Mouse (Mus musculus) embryonic fibroblast, embryonic 13.5 days (primary cell): ENCODE data around the gene Tada1. TPM values are rescaled to one million over a fixed set of nuclear protein-coding genes. Genes with fewer than 3 reads are reported as not detected.

Source experiments
- H3K27ac ChIP-seq: 2 replicates; pipeline ENCODE4 v1.5.1; 2012; ENCODE audit warnings: low read length, control low read depth, inconsistent platforms; ENCODE audit not compliant: insufficient read depth
- H3K4me1 ChIP-seq: 2 replicates; pipeline ENCODE4 v1.6.1; 2011; ENCODE audit warnings: low read length; ENCODE audit not compliant: control insufficient read depth, insufficient read depth
- H3K4me3 ChIP-seq: 2 replicates; pipeline ENCODE4 v1.5.1; 2011; ENCODE audit warnings: mild to moderate bottlenecking, control low read depth, low read length; ENCODE audit not compliant: insufficient read depth
- CTCF ChIP-seq: IDR thresholded peaks from 2 replicates; pipeline ENCODE4 v1.5.1; 2011; ENCODE audit warnings: mild to moderate bottlenecking, control low read depth, low read length, moderate library complexity, borderline replicate concordance; ENCODE audit not compliant: insufficient read depth
- POLR2A ChIP-seq: IDR thresholded peaks from 2 replicates; pipeline ENCODE4 v1.6.1; 2011; ENCODE audit warnings: low read depth, mild to moderate bottlenecking, control low read depth, low read length, moderate library complexity
- polyA plus RNA-seq: library from polyadenylated mRNA; stranded (reverse); fragments of >200 nt; gene quantifications from 2 replicates; pipeline ENCODE4 v1.2.4, GENCODE M21; 2011; ENCODE audit warnings: low read depth; ENCODE audit not compliant: missing spikeins, insufficient read length

The Tada1 gene
- polyA plus RNA-seq, 1 experiment = 28.1 TPM

DNA sequence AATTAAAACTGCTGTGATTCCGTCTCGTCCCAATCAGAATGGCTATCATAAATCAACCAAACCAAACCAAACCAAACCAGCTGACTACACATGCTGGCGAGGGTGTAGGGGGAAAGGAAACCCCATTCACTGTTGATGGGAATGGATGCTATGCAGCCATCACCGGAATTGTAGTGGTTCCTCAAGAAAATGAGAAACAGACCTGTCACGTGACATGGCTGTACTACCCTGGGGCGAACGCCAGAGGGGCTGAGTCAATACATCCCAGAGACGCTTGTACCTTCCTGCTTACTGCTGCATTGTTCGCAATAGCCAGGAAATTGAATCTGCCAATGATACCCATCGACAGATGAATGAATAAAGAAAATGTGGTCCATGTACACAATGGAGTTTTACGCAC is 29.1 kb upstream of the Tada1 start:
- TF ChIP-seq POLR2A (no peak), CTCF (no peak)
- Histone ChIP-seq H3K27ac (no peak overlapping the region), H3K4me3 (no peak overlapping the region), H3K4me1 (0 out of 2 replicates have a peak, but pooled peaks cover 3% of the 10 kb centered on the region)

DNA sequence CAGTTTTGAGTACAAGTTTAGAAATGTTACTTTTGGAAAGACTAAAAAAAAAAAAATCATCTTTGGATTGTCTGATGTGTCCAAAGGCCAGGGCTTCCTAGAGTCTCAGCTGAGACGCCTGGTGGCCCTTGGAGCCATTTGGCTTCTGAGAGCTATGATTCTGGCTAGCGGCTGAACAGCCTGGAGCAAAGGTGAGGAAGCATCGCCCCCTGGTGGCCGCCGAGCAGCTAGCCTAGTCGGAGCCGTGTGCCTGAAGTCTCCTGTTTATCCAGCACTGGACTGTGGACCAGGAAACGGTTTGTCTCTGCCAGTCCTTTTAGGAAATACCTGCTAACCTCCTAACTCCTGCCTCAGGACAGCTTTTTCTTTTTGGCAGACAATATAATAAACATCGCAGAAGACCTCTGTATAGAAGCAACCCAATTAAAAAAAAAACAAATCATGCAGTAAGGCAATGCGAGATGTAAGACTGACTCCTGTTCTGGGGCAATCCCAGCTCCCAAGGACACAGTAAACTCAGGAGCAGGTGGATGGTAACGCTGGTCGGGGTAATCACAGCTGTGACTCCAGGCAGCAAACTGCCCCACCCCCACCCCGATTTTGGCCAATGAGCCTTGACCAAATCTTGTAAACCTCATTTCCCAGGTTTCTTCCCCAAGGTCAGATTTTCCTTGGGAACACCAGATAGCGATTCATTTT is 18.6 kb upstream of the Tada1 start:
- Histone ChIP-seq H3K4me1 (no peaks in the 10 kb centered on the region), H3K27ac (no peak overlapping the region), H3K4me3 (no peak overlapping the region)
- TF ChIP-seq POLR2A (no peak), CTCF (peak; percentile 96)

DNA sequence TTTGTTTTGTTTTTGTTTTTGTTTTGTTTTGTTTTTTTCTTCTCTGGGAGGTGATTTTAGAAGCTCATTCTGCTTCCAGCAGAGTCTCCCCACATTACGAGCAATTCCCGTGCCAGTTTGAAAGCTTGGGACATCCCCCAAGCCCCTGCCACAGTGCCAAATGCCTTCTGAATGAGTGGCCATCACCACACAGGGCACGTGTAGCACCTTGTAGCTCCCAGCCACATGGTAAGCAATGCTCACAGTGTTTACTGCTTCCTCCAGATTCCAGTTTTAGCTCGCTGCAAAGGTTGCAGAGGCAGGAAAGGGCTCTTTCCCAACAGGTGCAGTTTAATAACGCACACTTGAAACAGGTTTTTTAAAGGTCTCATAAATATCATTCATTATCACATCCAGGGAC is 18.0 kb upstream of the Tada1 start:
- Histone ChIP-seq H3K4me1 (no peaks in the 10 kb centered on the region), H3K4me3 (no peak overlapping the region), H3K27ac (no peak overlapping the region)
- TF ChIP-seq POLR2A (no peak), CTCF (no peak)

DNA sequence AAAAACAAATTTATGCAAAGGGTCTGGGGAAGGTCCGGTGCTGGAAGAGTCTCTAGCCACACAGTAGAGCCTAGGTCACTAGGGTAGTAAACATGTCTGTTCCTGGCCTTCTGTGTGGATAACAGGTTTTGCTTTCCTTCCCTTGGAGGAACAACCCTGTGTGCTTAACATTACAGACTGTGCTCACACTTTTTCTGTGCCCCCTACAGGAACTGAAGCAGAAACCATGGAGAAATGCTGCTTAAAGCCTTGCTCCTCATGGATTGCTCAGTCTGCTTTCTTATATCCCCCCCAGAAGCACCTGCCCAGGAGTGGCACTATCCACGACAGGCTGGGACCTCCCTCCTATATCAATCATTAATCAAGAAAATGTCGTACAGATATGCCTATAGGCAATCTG is 17.1 kb upstream of the Tada1 start:
- Histone ChIP-seq H3K4me3 (no peak overlapping the region), H3K27ac (no peak overlapping the region), H3K4me1 (no peaks in the 10 kb centered on the region)
- TF ChIP-seq CTCF (no peak), POLR2A (no peak)

DNA sequence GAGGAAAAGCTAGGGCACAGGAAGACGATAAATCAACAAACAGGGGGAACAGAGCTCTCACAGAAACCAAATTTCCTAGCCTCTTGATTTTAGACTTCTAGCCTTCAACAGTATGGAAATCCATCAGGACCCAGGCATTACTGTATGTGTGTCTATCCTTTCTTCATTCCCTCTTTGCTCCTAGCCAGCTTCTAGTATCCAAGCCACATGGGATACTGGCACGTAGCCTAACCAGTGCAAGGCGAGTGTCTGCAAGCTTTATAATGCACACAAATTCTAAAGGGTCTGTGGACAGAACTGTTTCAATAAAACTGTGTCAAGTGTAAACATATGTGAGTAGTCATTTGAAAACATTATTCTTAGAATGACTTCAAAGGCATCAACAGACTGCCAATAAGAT is 16.2 kb upstream of the Tada1 start:
- Histone ChIP-seq H3K4me3 (no peak overlapping the region), H3K27ac (no peak overlapping the region), H3K4me1 (no peaks in the 10 kb centered on the region)
- TF ChIP-seq CTCF (no peak), POLR2A (no peak)

DNA sequence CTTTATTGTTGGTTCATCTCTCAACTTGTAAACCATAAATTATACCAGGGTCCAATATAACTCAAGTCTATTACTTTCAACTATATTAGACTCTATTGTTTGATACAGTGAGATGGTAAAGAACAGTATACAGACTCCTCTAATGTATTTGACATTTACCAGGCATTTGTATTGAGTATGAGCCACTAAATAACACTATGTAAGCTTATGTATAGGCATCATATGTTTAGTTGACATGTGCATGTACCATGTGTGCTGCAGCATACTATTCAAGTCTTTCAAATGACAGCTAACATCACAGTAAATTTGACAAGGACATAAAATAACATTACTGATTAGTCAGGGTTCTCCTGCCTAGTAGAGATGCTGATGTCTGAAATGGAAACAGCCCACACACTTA is 15.8 kb upstream of the Tada1 start:
- no peak overlapping the region for H3K27ac ChIP-seq
- H3K4me1 ChIP-seq = no peaks in the 10 kb centered on the region
- no peak overlapping the region for H3K4me3 ChIP-seq
- TF ChIP-seq POLR2A (no peak), CTCF (no peak)

DNA sequence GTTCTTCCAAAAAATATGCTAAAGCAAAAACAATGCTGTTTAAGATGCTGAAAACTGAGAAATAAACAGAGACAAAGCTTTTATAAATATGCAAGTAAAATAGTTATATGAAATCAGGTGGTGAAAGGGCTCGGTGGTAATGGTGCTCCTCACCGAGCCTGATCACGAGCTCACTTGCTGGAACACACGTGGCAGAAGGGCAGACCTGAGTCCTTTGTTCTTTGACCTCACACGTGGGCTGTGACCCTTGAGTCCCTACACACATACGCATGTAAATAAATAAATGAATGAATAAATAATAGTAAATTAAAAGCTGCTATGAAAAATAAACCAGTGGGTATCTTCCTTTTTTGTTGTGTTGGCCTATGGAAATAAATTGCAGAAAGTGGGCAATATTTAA is 1.7 kb upstream of the Tada1 start:
- Histone ChIP-seq H3K4me3 (no peak overlapping the region), H3K4me1 (peaks cover 5% of the 10 kb centered on the region), H3K27ac (no peak overlapping the region)
- TF ChIP-seq CTCF (no peak), POLR2A (no peak)

DNA sequence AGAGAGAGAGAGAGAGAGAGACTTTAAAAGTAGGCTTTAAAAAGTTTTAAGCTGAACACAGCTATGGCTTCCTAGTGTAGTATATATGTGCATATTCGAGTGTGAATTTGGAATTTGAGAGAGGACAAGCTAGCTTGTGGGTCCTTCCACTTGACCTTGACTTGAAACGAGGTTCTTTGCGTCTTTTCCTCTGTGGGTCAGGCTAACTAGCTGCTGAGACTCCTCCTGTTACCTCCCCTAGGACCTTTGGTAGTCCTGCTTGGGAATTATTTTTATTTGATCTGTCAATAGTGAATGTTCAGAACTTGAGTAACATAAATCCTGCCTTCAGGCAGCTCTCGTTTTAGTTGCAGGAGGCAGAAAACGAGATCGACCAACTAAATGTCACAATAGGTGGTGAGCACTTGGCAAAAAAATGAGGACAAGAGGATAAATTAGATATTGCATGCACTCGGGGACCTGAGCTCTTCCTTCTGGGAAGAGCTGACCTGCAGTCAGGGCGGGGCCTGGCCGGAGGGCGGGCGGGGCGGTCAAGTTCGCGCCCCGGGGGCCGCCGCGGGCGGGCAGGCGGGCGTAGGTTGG is 375 bp upstream of the Tada1 start:
- Histone ChIP-seq H3K27ac (peak overlapping the region; percentile 79), H3K4me1 (peaks cover 5% of the 10 kb centered on the region), H3K4me3 (peak overlapping the region; percentile 42)
- TF ChIP-seq CTCF (no peak), POLR2A (peak; percentile 38; the same call in 1 of the 2 replicates)

DNA sequence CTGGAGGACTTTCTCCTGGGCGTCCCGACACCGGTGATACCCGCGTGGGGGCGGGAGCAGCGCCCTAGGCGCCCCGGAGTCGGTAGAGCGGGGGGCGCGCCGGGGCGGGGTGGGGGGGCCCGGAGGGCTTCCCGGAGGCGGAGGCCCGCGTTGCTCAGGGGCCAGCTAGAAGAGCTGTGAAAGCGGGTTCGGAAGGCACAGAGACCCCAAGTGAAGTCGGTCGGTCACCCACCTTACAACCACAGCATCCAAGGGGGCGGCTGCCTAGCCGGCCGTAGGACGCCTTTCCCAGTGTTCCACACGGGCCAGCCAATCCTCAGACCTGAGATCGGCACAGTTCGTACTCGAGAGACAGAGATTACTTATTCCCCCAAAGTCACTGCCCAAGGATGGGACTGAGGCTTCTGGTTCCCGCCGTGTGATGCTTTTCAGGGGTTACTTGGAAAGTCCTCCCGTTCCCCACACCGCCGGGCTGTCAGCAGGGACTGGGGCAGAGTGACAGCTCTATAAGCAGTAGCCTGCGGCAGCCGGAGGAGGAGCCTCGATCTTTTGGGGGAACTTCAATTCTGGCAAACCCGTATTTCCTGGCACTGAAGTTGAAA is 834 bp downstream of the Tada1 start:
- peak overlapping the region; percentile 65 for H3K4me3 ChIP-seq
- peak overlapping the region; percentile 72 for H3K27ac ChIP-seq
- TF ChIP-seq CTCF = no peak
- TF ChIP-seq POLR2A = peak; percentile 57
- H3K4me1 ChIP-seq = peaks cover 5% of the 10 kb centered on the region

DNA sequence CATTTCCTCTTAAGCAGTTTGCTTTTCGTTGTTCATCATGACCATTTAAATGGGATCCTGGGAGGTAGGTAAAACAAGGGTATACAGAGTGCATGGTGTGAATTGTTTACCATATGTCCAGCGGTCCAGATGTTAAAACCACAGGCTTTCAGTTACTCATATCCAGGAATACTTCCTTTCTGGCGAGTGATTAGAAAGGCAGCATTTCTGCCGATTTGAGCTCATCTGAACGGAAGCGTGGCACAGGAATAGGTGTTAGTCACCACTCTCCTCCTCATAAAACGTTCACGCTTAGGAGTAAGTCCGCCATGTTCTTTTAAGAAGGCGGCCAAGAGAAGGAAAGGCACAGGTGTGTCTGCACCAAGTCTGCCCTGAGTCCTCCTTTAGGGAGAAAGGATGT is 2.4 kb downstream of the Tada1 start:
- Histone ChIP-seq H3K4me3 (no peak overlapping the region), H3K4me1 (peaks cover 5% of the 10 kb centered on the region), H3K27ac (peak overlapping the region; percentile 20; the same call in 1 of the 2 replicates)
- TF ChIP-seq CTCF (no peak), POLR2A (no peak)
